Mouse (Mus musculus) urinary bladder, postnatal 14 days (tissue): ENCODE results near the gene Serinc4.
A peak's percentile ranks its signal among the peaks of the same experiment; 100 is the strongest.

ENCODE experiments used
- DNase-seq: peaks from one replicate; pipeline ENCODE4 v3.0.0; 2021; ENCODE audit warnings: low spot score

The Serinc4 gene

DNA sequence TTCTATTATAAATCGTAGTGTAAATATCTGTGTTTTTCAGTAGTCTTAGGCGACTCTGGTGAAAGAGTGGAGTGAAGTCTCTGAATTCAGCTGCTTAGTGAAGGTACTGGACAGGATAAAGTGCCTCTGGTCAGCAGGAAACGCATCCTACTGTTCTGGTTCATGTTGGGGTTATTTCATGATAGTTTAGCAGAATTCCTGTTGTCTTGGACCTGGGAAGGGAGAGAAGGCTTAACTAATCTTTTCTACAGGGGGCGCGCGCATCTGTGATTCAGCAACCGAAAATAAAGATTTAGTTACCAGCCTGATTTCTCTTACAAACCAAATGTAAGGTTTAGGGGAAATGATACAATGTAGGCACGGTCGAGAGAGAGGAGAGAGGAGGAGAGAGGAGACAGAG, 8.4 kb downstream of the Serinc4 start:
- DNase-seq, result peak; percentile 52

DNA sequence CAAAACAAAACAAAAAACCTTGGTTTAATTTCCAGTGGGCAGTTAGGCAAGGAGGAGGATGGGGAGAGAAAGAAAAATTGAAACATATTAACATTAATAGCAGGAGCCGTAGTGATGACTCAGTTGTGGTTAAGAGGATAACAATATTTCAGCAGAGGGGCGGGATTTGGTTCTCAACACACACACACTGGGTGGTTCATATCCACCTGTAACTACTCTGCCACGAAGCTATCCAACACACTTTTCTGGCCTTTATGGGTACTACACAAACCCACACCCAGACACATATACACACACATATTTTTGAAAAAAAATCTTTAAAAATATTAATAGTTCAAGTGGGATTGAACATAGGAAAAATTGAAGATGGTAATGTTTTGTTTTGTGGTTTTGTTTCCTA, 9.6 kb downstream of the Serinc4 start:
- no peak for DNase-seq

DNA sequence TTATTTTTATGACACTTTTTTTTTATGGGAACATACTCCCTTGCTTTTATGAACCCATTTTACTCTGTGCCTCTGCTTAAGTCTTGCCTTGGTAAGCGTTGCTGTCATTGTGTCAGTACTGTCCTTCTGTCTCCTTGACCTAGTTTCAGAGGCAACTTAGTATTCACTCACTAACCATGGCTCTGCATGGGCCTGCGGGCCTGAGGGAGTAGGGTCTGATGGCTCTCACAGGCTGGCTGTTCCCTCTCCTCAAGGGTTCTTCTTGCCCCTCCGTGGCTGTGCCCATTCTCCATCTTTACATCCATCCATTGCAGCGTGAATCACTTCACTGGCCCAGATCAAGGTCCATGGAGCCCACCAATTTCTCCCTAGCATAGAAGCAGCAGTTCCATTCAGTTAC, 10.1 kb downstream of the Serinc4 start:
- no peak for DNase-seq

DNA sequence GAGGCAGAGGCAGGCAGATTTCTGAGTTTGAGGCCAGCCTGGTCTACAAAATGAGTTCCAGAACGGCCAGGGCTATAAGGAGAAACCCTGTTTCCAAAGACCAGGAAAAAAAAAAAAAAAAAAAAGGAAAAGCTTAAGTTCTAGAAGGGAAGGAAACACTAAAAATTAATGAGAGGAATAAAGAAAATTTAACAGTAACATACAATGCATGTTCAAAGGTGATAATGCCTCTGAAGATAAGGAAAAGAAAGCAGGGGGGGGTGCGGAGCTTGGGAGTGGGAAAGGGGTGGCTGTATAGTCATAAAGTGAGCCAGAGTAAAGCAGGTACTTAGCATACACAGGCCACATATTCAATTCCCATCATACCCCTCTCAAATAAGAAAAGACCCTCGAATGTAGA, 11.5 kb downstream of the Serinc4 start:
- DNase-seq, result no peak

DNA sequence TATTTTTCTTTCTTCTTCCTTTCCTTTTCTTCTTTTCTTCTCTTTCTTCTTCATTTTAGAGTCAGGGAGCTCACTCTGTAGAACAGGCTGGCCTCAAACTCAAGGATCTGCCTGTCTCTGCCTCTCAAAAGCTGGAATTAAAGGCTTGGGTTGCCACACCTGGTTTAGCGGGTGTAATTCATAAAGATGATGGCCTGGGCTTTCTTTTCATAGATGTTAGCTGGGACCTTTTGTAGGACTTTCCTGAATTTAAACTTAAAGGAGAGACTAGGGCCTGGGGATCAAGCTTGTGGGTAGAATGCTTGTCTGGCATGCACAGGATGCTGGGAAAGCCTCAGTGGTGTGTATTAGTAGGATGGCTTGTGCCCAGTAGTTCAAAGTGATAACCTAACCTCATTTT, 12.4 kb downstream of the Serinc4 start, which contains the start of gene Ell3:
Gene Ell3 (minus strand): TSS at position 101 of the 400 bp plus-strand sequence.
- no peak for DNase-seq

DNA sequence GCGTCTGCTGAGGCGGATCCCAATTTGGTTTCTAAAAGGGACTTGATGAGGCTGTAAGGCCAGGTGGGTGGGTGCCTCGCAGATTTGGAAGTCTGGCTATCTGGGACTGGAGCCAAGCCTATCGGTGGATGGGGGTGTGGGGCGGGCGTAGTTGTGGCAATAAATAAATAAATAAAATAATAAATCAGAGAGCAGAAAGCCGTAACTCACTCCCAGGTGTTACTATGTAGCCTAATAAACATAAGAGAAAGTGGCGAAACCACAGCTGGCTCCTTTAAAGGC, 13.6 kb downstream of the Serinc4 start:
- DNase-seq, result no peak

DNA sequence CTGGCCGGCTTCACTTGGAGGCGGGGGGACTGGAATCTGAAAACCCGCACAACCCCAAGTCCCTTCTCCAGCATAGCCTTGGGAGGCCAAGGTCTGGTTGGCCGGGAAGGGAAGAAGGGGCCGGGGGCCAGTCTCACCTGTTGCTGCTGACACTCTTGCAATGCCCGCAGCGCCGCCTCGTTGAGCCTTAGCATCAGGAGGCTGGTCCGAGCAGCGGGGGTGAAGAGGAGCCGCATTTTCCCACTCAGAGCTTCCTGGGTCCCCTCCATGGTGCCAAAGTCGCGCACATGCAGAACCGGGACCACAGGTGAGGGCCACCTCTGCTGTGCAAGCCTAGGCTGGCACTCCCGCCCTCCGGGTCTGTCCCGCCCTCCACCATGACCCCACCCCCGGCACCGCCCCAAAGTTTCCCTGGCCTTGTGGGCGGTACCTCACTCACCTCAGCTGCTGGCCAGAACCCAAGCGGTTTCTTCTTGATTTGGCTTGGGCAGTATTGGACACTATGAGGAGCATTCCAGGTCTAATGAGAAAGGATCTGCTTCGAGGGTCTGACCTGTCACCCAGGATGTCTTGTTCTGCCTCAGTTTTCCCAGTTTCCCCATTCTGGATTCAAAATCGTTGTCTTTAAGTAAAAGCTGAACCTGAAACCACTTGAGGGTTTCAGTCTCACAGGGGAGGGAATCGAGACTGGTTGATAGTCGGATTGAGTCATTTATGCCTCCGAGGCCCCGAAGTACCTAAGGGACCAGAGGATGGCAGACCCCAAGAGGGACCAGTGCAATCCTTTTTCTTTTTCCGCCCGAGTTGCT, 14.1 kb downstream of the Serinc4 start:
- peak; percentile 83 for DNase-seq

DNA sequence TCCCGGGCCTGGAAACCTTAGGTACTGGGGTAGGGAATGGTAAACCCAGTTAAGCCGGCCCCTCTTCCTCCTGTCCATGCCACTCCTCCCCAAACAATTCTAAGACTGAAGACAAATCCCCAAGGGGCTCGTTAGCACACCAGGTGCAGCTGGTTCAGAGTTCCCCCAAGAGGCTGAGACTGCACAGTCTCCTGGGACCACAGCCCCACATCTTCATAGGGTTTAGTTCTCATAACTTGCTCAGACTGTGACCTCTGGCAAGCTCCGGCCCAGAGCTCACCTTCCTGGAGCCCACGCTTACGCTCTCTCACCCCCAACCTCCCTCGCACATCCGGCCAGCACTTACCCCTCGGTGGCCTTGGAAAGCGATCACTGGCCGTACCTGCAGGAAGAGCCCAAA, 14.8 kb downstream of the Serinc4 start:
- DNase-seq, result no peak

DNA sequence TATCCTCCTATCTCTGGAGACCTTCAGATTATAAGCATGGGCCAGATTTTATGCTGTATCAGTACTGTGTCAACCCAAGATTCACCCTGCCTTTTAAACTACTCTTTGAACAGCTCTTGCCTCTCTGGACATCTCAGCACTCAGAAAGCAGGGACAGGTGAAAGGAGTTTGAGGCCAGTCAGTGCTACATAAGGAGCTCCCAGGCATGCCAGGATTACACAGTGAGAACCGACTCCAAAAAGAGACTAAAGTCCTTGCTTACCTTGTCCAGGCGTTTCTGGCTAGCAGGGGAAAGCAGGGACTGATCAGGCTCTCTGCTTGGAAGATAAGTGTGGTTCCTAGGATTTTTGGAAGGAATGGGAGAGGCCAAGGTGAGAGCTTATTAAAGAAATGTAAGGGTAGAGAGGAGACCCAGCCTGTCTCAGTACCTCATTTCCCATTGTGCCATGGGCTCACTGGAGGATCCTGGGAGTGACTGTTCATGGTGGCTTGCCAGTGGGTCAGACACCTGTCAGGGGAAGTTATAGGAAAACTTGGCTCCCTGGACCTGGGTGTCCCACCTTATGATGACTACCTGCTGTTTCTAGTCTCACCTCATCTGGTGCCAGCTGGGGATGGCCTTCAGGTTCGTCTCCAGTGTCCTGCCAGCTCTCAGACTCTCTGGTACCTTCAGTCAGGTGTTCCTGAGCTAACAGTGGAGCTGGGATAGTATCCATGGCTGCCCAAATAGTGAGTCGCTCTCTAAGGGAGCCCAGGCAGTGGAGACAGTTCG, 15.6 kb downstream of the Serinc4 start:
- DNase-seq, result no peak

DNA sequence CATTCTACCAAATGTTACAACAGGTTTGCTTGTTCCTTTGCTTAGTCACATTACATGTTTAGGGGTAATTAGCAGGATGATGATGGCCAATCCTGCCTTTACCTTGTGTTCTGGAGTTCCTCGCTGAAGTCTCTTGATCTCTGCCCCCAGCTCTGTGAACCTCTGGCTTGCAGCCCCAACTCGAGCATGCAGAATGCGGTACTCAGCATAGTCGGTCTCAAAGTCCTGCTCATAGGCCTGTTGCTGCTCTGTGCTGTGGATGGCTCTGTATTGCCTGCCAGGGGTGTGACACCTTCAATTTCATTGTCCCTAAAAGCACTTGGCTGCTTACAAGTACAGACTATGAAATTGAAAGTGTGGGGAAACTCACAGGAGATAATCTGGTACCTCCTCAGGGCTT, 16.8 kb downstream of the Serinc4 start:
- DNase-seq, result no peak

DNA sequence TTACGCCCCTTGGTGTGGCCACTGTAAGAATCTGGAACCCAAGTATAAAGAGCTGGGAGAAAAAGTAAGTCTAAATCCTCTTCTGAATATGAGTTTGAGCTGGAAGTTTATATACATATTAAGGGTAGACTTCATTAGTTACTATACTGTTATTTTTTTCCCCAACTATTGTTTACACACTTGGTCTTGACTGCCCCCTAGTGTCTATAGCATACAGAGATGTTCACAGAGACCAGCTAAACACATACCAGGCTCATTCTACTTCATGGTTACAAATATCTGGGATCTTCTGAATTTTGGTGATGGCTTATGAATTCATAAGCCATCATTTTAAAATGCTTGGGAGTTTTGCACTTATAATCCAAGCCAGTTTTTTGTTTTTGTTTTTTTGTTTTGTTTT, 21.7 kb downstream of the Serinc4 start:
- no peak for DNase-seq

DNA sequence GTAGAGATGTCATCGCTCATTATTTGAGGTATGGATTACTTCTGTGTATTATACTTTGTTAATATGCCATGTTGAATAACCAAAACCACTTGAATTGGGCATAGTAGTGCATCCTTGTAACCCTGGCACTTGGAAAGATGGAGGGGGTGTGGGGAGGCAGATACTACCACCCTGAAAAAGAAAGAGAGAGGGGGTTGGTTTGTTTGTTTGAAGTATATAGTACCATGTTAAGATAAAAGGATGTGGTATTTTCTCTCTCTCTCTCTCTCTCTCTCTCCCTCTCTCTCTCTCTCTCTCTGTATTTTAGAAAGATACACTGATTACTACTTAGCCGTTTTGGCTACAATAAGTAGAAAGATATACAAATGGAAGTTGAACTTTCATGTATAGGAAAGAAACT, 30.7 kb downstream of the Serinc4 start:
- no peak for DNase-seq

DNA sequence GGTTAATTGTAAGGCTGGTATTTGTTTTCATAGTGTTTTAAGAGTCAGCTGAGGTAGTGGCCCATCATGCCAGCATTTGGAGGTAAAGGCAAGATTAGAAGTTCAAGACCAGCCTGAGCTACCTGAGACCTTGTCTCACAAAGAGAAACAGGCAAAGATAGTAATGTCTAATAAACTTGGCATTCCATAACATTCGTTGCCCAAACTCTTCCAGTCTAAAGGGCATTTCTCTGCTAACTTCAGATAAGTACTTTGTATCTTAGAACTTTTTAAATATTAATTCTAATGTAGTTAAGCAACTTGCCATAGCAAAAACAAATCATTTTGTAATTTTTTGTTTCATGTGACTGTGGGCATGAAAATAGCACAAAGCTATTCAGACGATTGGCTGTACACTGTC, 33.4 kb downstream of the Serinc4 start:
- no peak for DNase-seq

DNA sequence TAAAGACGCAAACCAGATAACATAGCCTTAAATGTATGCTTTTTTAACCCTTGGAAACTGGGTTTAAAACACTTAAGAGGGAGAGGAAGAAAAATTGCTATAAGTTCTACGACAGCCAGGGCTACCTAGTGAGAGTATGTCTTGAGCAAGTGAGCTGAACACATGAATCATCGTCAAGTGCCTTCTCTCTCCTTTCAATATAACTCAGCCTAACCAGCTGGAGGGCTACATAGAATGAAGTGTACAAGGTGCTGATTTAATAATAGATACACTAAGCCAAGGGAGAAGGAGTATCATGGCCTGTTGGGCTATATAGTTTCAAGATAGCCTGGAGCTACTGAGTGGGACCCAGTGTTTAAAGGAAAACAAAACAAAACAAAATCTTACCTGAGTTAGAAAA, 38.1 kb downstream of the Serinc4 start:
- no peak for DNase-seq

DNA sequence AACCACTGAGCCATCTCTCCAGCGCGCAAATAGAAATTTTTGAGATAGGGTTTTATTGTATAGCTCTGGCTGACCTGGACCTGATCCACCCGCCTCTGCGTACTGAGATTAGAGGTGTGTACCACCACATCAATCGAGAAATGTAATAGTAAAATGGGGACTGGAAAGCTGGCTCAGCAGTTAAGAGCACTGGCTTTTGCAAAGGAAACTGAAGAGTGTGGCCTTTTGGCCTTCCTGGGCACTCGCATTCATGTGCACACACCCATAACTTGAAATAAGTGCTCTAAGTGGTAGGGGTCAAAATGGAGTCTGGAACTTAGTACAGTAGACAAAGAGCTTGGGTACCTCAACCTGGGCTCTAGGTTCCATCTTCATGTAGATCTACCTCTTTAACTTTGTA, 40.2 kb downstream of the Serinc4 start:
- no peak for DNase-seq

DNA sequence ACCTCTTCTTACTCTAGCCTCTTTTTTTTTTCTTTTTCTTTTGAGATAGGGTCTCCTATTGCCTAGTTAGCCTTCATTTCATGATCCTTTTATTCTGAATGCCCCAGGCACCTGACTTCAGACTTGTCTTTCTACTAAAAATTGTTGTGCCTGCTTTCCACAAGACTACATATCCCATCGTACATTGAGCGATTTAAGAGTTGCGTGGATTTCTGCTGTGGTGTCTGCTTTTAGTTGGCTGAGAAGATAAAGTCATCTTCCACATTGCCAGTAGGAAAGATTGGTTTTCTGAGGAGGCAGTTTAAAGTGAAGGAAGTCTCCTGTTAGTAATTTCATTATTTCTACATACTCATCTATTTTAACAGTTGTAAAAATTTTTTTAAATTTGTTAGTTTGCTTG, 41.0 kb downstream of the Serinc4 start:
- no peak for DNase-seq

DNA sequence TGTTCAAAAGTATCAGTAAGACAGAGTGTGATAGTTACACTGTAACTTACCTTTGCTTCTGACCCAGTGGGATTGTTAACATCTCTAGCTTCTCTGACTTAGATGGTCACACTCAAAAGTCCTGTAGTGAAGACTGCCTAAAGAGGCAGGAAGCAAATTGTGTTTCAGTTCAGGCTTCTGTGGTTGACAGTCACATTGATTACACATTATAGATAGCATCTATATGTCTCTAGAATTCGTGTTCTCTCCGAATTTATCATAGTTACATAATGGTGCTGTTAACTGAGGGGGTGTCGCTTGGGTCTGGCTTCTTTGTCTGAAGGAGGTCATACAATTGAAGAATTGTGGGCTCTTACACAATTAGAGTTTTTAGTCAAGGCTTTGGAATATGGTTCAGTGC, 41.5 kb downstream of the Serinc4 start:
- DNase-seq, result no peak

DNA sequence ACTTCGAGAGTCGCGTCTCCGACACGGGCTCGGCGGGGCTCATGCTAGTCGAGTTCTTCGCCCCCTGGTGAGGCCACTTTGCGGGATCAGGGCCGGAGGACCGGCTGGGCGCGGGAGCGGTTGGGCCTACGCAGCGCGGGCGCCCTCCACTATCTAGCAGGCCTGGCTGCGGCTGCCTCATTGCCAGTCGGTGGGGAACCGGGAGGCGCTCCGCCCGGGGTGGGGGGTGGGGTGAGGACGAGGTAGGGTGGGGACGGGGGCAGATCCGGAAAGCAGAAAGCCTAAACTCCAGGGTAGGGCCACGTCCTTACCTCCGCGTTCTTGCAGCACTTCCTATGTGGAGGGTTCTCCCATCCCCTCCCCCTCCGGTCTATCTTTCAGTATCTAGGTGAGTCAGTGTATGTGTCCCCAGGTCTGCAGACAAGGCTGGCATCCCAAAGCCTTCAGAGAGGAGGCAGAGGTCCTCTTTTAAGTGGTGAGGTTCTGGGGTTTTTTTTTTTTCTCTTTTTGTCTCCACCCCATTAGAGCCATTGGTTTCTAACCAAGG, 42.4 kb downstream of the Serinc4 start:
- peak; percentile 54 for DNase-seq

DNA sequence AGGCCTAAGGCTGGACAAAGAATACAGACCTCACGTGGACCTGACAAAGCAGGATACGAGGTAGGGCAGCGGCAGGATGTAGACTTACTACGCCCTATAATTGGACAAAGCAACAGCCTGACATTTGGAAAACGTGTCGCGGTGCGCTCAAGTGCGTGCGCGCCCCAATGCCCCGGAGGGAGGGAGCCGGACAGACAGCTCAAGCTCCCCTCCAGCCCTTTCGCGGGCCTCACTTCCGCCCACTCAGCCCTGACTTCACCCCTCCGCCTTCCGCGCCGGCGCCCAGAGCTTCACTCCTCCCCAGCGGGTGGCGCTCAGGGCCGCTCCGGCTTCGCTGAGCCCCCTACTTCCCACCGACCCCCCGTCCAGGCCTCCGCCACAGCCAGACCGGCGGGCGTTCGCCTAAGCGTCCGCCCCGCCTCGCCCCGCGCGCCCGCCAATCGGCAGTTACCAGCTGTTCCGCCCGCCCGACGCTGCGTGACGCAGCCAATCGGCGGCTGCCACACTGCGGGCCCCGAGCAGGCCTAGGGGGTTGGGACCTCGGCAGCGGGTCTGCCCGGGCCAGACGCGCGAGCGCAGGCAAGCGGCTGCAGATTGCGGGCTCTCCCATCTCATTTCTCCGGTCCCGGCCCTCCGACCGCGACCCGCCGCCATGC, 43.1 kb downstream of the Serinc4 start, which contains the start of the genes Pdia3 and Catsper2:
Gene Pdia3 (plus strand): TSS at position 389 of the 656 bp plus-strand sequence.
Gene Catsper2 (minus strand): TSS at position 406 of the 656 bp plus-strand sequence.
- peak; percentile 96 for DNase-seq

DNA sequence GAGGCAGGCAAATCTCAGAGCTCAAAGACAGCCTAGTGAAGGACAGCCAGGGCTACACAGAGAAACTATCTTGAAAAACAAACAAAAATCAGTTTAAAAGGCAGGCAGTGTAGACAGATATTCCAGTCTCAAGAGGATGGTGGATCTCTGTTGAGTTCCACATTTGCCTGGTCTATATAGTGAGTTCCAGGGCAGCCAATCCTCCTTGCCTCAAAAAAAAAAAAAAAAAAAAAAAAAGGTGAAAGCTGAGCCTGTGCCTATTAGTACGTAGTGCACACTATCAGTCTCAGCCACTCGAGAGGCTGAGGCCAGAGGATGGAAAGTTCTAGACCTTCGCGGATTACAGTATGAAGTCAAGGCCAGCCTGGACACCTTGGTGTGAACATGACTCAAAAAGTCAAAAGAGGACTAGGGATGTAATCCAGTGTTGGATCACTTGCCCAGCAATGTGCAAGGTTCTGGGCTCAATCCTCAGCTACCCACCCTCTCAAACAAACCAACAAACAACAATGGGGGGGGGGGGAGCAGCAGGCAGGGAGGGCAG, 43.7 kb downstream of the Serinc4 start:
- DNase-seq, result peak; percentile 6

DNA sequence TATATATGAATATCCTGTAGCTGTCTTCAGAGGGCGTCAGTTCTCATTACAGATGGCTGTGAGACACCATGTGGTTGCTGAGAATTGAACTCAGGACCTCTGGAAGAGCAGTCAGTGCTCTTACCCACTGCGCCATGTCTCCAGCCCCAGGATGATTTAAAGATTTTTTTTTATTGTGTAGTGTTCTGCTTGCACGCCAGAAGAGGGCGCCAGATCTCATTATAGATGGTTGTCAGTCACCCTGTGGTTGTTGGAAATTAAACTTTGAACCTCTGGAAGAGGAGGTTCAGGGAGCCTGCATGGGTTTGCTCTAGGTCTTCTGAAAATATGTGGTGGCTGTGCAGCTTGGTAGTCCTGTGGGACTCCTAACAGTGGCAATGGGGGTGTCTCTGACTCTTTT, 48.4 kb downstream of the Serinc4 start:
- DNase-seq, result peak; percentile 14

DNA sequence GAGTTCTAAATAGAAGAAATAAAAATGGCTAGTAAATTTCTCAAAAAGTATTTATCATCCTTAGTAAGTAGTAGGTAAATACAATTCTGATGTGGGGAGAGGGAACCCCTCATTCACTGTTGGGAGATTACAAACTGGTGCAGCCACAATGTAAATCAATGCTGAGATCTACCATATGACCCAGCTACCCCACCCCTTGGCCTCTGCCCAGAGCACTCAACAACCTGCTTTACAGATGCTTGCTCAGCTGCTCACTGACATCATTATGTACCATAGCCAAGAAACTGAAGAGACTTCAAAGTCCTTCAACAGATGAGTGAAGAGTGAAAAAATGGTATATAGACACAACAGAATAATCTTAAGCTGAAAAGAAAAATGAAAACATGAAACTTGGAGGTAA, 53.3 kb downstream of the Serinc4 start:
- DNase-seq, result no peak
